Mouse (Mus musculus): Measurements from ENCODE around the gene Med23.

DNA sequence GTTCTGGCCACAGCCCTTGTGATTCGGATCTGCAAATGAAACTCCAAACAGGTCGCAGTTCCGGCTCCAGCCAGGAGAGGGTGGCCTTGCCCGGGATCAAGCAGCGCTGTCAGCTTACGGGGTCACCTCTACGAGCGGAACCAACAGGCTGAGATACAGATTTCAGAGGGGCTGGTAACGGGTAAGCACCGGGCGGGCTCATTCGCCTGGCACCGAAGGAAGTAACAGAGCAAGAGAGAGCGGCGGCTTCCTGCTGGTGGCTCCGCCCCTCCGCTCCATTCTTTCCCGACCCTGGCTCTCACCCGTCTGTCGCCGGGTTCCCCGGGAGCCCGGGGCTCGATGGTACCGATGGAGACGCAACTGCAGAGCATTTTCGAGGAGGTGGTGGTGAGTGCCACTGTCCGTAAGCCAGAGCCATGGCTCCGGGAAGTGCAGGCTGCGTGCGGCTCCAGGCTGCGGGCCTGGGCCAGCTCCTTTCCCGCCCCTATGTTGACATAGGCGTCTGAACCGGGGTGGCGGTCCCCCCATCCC lies at the start of gene Med23:
- TF ChIP-seq GATA1 (IDR thresholded peaks at IDR 0.05; ENCODE audit: low read length) (no peak), TAL1 (IDR thresholded peaks at IDR 0.05; ENCODE audit: low read length) (no peak)

Data from erythroblast, embryonic 14.5 days (primary cell).